Mouse (Mus musculus) gastrocnemius, adult 18-20 months (tissue): ENCODE data around the gene Ahsg. TPM values are rescaled to one million over a fixed set of nuclear protein-coding genes. Genes with fewer than 3 reads are reported as not detected.
"Not testable (repeated sequence)": the region's sequence is repeated elsewhere in the genome, so short reads cannot be mapped to it uniquely, and the experiment has no call there.

Experiments
- DNase-seq: peaks from one replicate; pipeline ENCODE4 v3.0.0; 2021; ENCODE audit warnings: low spot score
- total RNA-seq, 2 experiments: library from RNA; stranded (reverse); gene quantifications; 2 replicates each; pipeline ENCODE4 v1.2.3; 2021

Ahsg gene
- total RNA-seq, 2 experiments from 2014 or later = 1.8 TPM; not detected in 1

DNA sequence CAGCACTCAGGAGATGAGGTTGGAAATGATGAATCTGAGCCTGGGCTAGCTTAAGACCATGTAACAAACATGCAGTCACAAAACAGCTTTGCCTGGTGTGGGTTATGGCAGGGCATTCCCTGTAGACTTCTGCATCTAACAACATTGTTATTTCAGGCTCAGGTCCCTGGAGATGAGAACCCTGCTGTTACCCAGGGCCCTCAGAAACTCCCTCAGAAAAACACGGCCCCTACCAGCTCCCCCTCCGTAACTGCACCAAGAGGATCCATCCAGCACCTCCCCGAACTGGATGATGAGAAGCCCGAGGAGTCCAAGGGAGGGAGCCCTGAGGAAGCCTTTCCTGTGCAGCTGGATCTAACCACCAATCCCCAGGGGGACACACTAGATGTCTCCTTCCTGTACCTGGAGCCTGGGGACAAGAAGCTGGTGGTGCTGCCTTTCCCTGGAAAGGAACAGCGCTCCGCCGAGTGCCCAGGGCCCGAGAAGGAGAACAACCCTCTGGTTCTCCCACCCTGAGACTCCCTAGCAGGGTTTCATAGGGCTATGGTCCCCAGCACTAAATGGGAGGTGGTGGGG lies 48.1 kb downstream of the Ahsg start:
- no peak for DNase-seq

DNA sequence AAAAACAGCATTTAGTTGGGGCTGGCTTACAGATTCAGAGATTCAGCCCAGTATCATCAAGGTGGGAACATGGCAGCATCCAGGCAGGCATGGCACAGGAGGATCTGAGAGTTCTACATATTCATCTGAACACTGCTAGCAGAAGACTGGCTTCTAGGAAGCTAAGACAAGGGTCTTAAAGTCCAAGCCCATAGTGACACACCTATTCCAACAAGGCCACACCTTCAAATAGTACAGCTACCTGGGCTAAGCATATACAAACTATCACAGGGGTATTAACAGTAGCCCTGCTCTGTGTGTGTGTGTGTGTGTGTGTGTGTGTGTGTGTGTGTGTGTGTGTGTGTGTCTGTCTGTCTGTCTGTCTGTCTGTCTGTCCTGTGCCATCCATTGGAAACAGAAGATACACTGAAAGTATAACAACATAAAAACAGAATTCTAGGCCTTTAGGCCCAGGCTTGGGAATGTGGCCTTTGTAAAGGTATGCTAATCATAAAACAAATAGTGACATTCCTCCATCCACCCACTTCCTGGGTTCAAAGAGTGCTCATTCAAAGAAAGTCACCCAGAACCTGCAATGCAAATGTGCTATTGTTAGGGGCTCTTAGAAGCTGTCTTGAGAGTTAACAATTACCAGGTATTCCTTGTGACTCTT lies 50.9 kb downstream of the Ahsg start:
- not testable (repeated sequence) for DNase-seq

GRCm38 (mm10) chr16:22947371-22947770 lies 56.3 kb downstream of the Ahsg start:
- no peak for DNase-seq

Other genes with a start within 250 kb of the Ahsg start
- under 1 TPM; 0.43 to 0.55 TPM for gene Dgkg, start 234.1 kb upstream of the Ahsg start, total RNA-seq
- gene Crygs, start 79.7 kb upstream of the Ahsg start, total RNA-seq = not detected
- 1 to 10 TPM; 7.2 to 7.9 TPM for gene Tbccd1, start 33.6 kb upstream of the Ahsg start, total RNA-seq
- 10 to 100 TPM; 36.7 to 37.4 TPM for gene Dnajb11, start 33.4 kb upstream of the Ahsg start, total RNA-seq
- gene Fetub, start 27.1 kb downstream of the Ahsg start, total RNA-seq = under 1 TPM in 1 of 2 experiments, not detected in 1; 0.45 TPM
- under 1 TPM in 1 of 2 experiments, not detected in 1; 0.21 TPM for gene Hrg, start 59.8 kb downstream of the Ahsg start, total RNA-seq
- under 1 TPM in 1 of 2 experiments, not detected in 1; 0.25 TPM for gene Kng2, start 138.2 kb downstream of the Ahsg start, total RNA-seq
- under 1 TPM in 1 of 2 experiments, not detected in 1; 0.74 TPM for gene Kng1, start 166.6 kb downstream of the Ahsg start, total RNA-seq
- gene Eif4a2, start 216.2 kb downstream of the Ahsg start, total RNA-seq = 100 to 1,000 TPM; 405 to 416 TPM
- 1 to 10 TPM; 7.1 to 7.5 TPM for gene Rfc4, start 236.5 kb downstream of the Ahsg start, total RNA-seq